Mouse (Mus musculus) small intestine, adult 2 months (tissue): ENCODE measurements around the gene Lpp. TPM values are rescaled to one million over a fixed set of nuclear protein-coding genes. Genes with fewer than 3 reads are reported as not detected.

Experiments used
- H3K27ac ChIP-seq: fragments of 200-500 bp; 2 replicates; pipeline ENCODE4 v1.5.1; 2012; ENCODE audit warnings: low read depth, low read length, control low read depth, inconsistent platforms; ENCODE audit not compliant: insufficient read depth
- H3K27me3 ChIP-seq: fragments of 200-500 bp; 2 replicates; pipeline ENCODE4 v1.6.1; 2012; ENCODE audit warnings: mild to moderate bottlenecking, moderate library complexity, low read length, inconsistent platforms; ENCODE audit not compliant: control insufficient read depth, insufficient read depth
- H3K36me3 ChIP-seq: fragments of 200-500 bp; 2 replicates; pipeline ENCODE4 v1.6.1; 2012; ENCODE audit warnings: mild to moderate bottlenecking, low read length, control low read depth, inconsistent platforms; ENCODE audit not compliant: control insufficient read depth, insufficient read depth
- H3K4me1 ChIP-seq: fragments of 200-500 bp; 2 replicates; pipeline ENCODE4 v1.6.1; 2012; ENCODE audit warnings: low read length, inconsistent platforms, mixed read lengths; ENCODE audit not compliant: control insufficient read depth, insufficient read depth, insufficient read length
- H3K4me3 ChIP-seq: fragments of 200-500 bp; 2 replicates; pipeline ENCODE4 v1.5.1; 2012; ENCODE audit warnings: low read depth, mild to moderate bottlenecking, control low read depth, inconsistent platforms, low read length, moderate library complexity
- CTCF ChIP-seq: fragments of 200-500 bp; IDR thresholded peaks from 2 replicates; pipeline ENCODE4 v1.5.1; 2012; ENCODE audit warnings: low read depth, mild to moderate bottlenecking, control low read depth, inconsistent platforms, low read length, moderate library complexity, mixed read lengths; ENCODE audit not compliant: insufficient replicate concordance, insufficient read length; ENCODE audit errors: extremely low read depth
- POLR2A ChIP-seq: fragments of 200-500 bp; IDR thresholded peaks from 2 replicates; pipeline ENCODE4 v1.6.1; 2012; ENCODE audit warnings: low read depth, mild to moderate bottlenecking, control low read depth, inconsistent platforms, low read length, moderate library complexity
- WGBS: fragments of 180-500 bp; shearing (Covaris S2); methylation state at CpG from one replicate; pipeline ENCODE4 v1.1.7; 2018; 5-methylcytosine and 5-hydroxymethylcytosine counted together
- polyA plus RNA-seq: library from polyadenylated mRNA; depleted of rRNA; stranded (reverse); fragments of >200 nt; gene quantifications from 2 replicates; pipeline ENCODE4 v1.2.3, GENCODE M21; 2012

Gene Lpp
- polyA plus RNA-seq, 1 experiment = 23.6 TPM

DNA sequence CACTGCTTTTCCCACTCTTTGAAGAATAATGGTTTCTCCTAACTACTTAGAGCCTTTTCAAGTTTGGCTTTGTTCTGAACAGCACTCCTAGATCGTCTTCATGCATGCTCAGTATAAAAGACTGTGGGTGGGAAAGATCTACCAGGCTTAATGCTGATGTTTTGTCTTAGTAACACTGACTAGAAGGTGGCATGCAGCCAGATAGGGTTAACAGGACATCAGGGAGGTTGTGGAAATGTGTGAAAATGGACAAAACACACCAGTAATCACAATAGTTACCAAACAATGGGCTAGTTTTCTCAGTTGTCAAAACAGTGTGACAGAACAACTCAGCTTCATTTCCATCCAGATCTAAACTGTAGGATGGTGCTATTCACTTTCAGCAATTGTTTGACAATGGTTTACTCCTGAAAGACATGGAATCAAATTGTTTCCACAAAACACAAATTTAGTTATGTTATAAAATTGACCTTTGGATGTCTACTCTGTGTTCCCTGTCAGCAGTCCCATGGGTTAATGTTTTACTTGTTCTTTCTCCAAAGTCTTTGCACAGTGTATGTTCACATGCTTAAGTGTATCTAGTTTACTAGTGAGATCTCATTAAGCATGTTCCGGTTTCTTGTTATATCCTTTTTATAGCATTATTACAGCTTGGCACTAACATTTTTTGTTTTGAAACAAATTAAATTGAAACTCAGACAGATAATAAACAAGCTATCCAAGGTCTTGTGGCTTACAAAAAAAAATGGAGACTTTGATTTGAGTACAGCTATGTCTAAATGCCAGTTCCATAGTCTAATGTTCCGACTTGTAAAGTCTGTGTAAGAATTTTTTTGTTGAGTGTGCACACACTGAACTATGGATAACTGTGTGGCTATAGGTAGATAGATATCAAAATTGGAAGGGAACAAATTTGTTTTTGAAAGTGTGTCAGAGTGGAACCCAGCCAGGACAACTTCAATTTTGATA, 229.2 kb downstream of the Lpp start:
- H3K27ac ChIP-seq = peak overlapping the region; percentile 9; the same call in 1 of the 2 replicates
- no peaks in the 10 kb centered on the region for H3K27me3 ChIP-seq
- no peak overlapping the region for H3K4me3 ChIP-seq
- H3K36me3 ChIP-seq = no peaks in the 10 kb centered on the region
- 33% methylated on average over 3 of the region's 3 CpGs for WGBS
- H3K4me1 ChIP-seq = peaks cover 14% of the 10 kb centered on the region; the same call in 1 of the 2 replicates
- TF ChIP-seq POLR2A (no peak), CTCF (no peak)

DNA sequence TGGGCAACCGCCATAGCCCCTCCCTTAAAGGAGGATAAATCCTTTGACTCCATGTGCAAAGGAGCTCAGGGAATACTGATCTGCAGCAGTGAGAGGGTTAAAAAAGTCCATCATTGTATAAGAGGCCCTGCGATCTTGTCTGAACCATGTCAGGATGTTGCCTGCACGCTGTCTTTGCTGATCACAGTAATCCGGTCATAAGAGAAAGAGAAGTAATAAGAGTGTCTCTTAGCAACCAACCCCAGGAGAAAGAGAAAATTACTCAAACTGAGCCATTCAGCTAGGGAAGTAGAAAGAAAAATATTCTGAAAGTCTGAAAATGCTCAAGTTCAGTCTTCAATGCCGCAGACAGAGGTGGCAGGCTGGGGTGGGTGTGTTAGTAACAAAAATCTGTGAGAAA, 231.0 kb downstream of the Lpp start:
- H3K4me1 ChIP-seq = peaks cover 17% of the 10 kb centered on the region; the same call in 1 of the 2 replicates
- 83% methylated on average over 5 of the region's 5 CpGs for WGBS
- peak overlapping the region; percentile 10; the same call in 1 of the 2 replicates for H3K27ac ChIP-seq
- no peaks in the 10 kb centered on the region for H3K36me3 ChIP-seq
- TF ChIP-seq POLR2A (no peak), CTCF (no peak)
- H3K27me3 ChIP-seq = no peaks in the 10 kb centered on the region
- no peak overlapping the region for H3K4me3 ChIP-seq

DNA sequence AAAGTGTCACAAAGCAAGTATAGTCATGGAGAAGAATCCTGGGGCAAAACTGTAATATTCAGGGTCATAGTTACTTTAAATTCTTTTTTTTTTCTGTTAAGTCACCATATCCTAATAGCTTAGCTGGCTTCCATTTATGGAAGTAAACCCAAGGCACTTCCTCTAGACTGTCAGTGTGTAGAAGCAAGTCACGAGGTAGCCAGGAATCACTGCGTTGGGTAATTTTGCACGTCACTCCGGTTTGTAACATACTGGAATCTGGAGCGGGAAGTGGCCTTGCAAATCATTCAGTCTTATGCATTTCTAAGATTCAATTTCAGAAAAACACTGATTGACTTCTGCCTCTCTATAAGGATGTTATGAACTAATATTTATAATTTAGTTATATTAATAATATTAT, 232.3 kb downstream of the Lpp start:
- WGBS = 91% methylated on average over 5 of the region's 5 CpGs
- TF ChIP-seq POLR2A (no peak), CTCF (no peak)
- Histone ChIP-seq H3K36me3 (no peaks in the 10 kb centered on the region), H3K4me3 (no peak overlapping the region), H3K4me1 (peaks cover 17% of the 10 kb centered on the region; the same call in 1 of the 2 replicates), H3K27me3 (no peaks in the 10 kb centered on the region), H3K27ac (no peak overlapping the region)

DNA sequence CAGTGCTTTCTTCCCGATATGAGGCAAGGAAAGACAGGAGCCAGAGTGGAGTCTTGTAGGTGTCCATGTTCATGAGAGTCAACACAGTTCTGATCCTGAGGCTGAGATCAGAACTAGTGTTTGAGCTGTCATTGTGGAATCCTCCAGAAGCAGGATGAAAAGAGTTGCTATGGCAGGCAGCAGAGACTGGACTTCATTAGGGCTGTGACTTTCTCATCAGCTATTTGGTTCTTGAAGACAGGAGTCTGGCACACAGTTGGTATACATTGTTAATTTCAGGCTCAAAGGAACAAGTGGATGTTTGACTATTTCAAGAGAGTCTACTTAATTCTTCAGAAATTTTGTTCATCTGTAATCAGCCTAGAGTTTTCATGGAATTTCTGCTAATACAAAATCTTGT, 235.5 kb downstream of the Lpp start:
- Histone ChIP-seq H3K27ac (peak overlapping the region; percentile 55), H3K36me3 (no peaks in the 10 kb centered on the region), H3K4me3 (no peak overlapping the region), H3K27me3 (no peaks in the 10 kb centered on the region), H3K4me1 (peaks cover 8% of the 10 kb centered on the region; the same call in 1 of the 2 replicates)
- WGBS = 93% methylated on average over 1 of the region's 1 CpGs
- no peak for TF ChIP-seq POLR2A
- no peak for TF ChIP-seq CTCF

DNA sequence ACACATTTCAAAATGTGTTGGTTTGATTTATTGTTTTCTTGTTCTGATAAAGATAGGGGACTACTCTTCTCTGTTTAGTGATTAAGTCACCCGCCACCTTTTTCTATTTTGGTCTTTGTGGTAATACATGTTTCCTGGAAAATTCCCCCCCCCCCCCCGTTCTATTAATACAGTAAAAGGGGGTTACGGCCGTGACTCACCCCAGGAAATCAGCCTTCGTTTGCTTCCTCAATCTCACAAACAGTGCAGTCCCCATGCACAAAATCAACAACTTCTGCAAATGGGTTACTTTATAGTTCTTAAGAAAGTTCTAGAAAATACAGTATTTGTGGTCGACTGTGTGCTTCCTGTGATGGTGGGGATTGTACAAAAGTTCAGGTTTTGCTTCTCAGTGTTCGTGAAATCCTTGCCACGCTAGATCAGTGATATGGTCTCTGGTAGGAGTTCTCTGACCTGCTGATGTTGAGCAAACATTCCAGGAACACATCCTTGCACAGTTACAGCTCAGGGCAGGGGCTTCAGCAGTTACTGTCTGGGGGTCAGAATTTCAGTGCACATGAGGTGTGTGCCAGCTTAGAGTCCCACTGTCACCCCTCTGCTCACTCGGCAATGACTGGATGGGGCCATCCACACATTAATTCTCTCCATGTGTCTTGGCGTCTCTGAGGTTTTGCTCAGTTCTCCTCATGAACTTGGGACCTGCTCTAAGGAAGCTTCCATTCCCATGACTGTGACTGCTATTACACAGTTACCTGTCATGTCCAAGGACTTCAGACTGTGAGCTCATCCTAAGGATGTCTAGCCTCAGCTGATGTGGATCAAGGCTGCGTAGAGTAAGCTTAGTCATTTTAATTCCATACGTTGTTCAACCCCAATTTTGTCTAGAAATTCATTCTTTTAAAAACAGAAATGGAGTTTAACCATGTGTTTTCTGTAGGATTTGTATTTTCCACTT, 236.2 kb downstream of the Lpp start:
- TF ChIP-seq POLR2A (no peak), CTCF (no peak)
- WGBS = 71% methylated on average over 12 of the region's 12 CpGs
- H3K27me3 ChIP-seq = no peaks in the 10 kb centered on the region
- peaks cover 8% of the 10 kb centered on the region; the same call in 1 of the 2 replicates for H3K4me1 ChIP-seq
- H3K4me3 ChIP-seq = no peak overlapping the region
- H3K27ac ChIP-seq = peak overlapping the region; percentile 24
- H3K36me3 ChIP-seq = no peaks in the 10 kb centered on the region

DNA sequence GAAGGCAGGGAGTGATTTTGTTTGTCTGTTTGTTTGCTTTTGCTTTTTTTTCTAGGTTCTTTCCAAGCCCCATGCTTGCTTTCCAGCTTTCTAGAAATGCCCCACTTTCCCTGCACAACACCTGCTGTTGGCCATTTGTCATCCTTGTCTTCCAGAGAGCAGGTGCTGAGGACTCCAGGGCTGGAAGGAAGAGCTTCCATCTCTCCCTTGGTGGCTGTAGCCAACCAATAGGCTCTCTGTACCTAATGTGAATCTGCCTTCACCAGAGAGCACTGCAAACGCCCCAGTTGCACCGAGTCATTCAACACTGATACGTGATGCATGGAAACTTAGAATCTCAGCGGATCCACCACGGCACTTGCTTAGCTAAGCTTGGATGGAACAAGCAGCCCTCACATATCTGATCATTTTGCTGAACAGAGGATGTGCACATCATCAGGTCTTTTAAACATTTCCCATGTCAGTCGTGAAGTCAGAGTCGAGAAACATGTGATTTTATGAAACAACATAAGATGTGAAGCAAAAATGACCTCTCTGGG, 242.1 kb downstream of the Lpp start:
- Histone ChIP-seq H3K4me1 (no peaks in the 10 kb centered on the region), H3K36me3 (peaks cover 4% of the 10 kb centered on the region; the same call in 1 of the 2 replicates), H3K27ac (no peak overlapping the region), H3K27me3 (no peaks in the 10 kb centered on the region), H3K4me3 (no peak overlapping the region)
- TF ChIP-seq CTCF (no peak), POLR2A (no peak)
- WGBS = 97% methylated on average over 7 of the region's 7 CpGs
